Mouse (Mus musculus): ENCODE measurements at regions not wholly inside any gene's neighbourhood (a gene's known extent, or its start where the extent isn't known, plus 50 kb on each side); places are given as distances from the start of the nearest gene placed in this dataset.
A peak's percentile ranks its signal among the peaks of the same experiment; 100 is the strongest.

DNA sequence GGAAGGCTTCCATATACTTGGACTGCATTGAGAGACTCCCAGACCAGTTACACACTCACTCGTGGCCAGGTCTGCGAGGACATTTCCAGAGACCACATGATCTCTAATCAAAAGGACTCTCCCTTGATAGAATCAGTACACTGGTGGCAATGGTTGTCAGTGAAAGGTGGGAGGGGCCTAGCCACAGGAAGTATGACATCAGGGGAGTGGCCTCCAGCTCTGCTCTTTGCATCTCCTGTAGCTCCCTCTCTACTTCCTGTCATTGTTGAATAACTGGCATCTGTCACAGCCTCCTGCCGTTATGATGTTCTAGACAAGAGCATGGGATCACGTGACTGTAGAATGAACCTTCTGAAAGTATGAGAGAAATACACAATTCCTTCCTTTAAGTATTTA is 164.3 kb upstream of the Cdh4 start:
- no peak for DNase-seq

DNA sequence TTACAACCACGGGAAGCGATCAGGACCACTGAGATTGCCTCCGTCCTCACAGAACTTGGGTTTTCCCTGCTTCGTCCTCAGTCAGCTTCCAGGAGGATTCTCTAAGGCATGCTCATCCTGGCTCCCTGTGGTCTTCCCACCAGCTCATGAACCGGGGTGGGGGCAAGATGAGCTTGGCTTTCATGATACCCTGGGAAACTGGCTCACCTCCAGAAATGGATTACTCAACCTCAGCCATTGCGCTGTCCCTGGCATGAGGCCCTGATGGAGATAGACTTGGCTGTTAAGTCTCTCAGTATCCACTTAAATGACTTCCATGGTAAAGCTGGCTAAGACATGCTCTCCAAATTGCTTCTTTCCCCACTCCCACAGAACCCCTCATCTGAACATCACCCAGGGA is 160.0 kb upstream of the Cdh4 start:
- DNase-seq = no peak

DNA sequence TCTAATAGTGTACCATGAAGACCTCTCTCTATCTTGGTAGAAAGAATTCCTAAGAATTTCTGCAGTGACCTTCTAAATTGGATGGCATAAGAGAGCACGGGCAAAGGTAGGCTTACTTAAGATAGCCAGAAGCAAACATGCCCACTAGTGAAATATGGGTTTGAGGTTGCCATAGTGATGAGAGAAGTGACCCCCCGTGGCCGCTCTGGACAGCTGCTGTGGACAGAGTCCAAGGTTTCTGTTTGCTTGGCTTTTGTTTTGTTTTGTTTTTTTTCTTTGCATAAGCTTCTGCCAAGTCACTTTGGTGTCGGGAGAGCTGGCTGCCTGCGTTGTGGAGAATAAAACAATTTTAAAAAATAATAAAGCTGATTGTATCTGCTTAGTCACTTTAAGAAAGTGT is 151.8 kb upstream of the Cdh4 start:
- DNase-seq = no peak

DNA sequence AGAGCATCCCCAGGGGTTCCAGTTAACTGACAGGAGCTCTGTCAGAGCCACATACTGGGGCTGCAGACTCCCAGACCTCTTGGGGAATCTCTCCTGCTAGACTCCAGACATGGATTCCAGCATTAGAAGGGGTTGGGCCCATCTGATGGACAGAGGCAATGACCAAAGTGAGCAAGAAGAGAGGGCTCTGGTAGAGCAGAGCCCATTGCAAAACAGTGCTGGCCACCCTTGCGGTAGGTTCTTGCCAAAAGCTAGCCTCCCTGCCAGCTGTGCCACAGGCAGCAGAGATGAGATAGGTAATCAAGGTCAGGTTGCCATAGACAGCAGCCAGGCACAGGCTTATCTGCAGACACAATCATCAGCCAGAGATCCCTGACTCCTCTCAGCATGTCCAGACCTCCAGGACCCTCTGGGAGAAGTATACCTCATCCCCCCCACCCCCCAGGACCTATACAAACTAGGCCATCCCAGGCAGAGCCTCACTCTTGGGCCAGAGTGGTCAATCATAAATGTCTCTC is 151.1 kb upstream of the Cdh4 start:
- no peak for DNase-seq

DNA sequence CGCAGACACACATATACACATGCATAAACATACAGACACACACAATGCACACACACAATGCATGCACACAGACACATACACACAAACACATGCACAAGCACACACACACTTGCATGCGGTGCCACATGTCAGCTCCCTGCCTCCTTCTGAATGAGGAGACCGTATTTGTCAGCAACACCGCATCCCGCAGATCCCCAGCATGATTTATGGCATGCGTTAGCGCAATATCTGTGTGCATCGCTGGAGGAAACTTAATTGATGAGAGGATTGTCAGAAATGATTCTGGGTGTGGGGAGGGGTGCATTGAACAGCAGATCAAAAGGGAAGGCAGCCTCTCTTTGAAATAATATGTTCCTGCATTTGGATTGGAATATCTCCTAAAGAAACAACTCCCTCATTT is 150.3 kb upstream of the Cdh4 start:
- DNase-seq = no peak

DNA sequence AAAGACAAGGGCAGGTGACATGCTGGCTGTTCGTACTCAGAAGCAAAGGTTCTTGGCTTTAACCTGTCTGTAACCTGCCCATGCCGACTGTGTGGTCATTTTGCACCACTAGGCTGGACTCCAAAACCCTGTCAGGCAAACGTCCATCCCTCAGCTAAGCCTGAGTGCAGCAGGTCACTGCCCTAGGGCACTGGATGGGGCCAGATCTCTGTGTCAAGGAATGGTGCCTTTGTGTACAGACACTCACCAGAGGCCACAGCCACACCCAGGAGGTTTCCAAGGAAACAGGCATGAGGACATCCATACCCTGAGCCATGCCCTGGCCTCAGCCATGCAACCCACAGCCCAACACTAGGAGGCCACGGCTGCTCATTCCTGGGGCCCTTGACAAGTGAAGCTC is 149.7 kb upstream of the Cdh4 start:
- no peak for DNase-seq

DNA sequence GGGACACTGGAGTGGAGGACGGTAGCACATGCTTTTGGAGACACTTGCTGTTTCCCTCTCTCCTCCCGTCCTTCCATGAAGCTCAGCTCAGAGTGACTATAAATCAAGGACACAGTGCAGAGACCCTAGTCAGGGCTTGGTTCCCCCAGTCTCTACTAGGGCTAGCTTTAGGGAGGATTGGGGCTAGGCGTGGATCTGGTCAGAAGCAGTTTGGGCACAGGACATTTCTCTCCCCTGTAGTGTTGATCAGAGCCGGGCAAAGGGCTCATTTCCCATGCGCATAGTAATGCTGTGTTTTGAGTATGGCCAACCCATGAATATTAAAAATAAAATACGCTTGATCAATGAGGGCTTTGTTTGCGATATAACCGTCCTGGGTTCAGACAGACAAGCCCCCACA is 149.1 kb upstream of the Cdh4 start:
- DNase-seq = no peak

DNA sequence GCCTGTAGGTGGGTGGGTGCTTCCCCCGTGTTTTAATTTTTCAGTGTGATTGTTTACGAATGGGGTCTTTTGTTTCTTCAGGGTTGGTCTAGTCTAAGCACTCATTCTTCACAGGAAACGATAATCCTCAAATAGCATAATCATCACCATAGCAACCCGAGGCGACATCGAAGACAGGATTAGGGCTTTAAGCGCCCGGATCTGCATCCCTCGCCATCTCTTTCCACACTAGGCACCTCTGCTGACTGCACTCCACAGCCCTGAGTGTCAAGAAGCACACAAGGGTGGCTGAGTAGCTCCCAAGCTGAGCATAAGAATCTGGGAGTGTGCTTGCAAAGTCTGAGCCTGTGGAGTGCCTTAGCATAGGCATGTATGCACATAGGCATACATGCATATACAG is 145.2 kb upstream of the Cdh4 start:
- DNase-seq = no peak

DNA sequence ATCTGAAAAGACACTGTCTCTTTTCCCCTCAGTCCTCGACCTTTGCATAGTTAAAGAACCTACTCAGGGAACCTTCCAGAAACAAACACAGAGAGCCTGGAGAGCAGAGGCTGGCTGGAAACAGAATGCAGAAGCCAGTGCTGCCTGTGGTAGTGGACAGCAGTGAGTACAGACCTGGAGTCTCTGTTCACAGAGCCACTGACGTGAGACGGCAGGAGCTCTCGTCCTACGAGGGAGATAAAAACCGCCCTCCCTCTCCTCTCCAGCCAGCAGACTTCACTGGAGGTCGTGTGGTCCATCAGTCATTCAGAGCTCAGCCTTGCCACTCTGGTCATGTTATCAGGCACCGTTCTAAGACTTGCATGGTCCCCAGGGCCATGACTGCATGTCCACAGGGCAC is 138.5 kb upstream of the Cdh4 start:
- no peak for DNase-seq

DNA sequence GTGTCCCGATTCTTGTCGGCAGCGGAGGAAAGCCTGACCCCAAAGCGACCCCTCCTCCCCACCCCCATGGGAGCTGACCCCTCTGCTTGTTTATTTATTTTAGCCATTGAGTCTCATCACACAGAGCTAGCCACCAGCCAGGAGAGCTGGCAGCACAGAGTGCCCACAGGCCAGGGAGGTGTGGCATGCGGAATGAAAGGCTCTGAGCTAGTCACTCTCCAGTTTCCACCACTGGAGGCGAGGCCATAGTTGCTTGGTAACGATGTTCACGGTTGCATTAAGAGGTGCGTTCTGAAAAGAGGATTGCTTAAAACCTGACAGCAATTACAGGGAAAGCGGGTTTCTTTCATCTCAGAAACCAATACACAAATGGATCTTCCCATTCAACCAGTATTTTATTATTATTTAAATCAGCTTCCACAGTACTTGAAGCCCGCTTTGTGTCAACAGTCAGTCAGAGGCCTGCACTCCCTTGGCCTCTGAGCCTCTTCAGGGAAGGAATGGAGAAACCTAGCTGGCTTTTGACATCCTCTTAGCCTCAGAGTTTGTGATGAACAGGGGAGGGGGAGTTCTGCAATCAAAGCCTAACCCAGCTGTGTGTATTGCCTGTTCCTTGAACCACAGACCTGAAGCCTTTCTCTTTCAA is 134.8 kb upstream of the Cdh4 start:
- DNase-seq = peak; percentile 7

DNA sequence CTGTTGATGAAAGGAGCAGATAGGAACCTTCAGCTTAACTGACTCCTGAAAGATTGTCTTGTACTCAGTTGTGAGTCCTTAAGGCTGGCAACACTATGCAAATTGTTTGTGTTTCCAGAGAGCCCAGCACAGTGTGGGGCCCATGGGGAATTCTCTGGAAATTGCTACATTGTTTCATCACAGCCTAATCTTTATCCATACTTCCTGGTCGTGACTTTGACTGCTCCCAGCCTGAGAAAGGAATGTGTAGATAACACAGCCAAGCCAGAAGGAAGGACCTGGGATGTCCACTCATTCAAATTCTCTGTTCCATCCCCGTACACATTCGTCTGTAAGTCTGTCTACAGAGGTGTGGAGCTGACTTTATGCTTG is 134.3 kb upstream of the Cdh4 start:
- DNase-seq = no peak

DNA sequence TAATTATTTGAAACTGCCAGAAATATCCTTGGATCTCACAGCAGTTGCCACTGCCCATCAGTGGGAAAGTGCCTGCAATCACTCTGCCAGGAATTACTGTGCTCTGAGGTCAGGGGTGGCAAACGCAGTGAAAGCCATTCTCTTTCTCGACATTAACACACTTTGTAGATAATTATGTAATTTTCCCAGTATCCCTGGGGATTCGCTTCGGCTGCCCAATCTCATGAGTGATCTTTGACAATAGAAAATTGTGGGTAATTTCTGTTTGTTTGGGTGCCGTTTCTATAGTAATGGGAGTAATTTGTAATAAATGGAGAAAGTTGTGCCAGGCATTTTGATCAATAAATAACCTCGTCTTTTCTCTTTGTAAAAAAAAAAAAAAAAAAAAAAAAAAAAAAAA is 124.2 kb upstream of the Cdh4 start:
- DNase-seq = no peak

DNA sequence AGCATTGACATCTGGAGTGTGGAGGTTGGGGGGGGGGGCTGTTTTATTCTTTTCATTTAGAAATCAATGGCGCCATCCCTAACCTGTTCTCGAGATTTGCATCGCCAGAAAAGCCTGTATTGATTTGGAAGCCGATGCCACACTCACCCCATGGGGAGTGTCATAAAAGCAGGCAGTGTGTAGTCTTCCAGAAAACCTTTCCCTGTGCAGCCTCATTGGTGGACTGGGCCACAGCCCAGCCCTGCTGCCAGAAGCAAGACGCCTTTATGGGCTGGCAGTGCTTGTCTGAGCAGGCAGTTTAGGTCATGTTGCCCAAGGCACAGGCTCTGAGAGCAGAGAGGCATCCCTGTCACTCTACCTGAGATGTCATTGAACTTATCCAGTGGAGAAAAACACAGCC is 117.0 kb upstream of the Cdh4 start:
- no peak for DNase-seq

DNA sequence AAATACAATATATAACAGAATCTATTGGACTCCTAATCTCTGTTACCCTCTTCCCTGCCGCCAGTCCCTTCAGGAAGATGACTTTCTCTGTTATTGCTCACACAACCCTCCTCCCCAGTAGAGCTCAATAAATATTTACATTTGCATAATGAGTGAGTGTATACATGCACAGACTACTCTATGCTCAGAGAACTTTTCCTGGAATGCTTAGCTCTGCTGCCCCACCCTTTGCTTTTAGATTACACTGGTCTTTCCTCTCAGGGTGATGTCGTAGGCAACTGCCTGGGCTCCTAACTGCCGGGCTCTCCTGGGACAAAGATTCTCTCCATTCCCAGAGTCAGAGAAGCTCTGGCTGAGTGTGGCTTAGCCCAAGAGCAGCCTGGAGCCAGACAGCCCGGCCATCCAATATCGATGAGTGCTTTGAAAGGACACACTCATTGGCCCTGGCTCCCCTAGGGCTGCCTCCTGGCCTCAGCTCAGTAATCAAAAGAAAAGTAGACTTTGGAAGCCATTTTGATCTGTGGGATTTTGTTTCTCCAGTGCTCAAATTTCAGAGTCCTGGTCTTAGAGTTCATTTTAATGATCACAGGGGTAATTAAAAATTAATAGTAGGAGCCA is 109.2 kb upstream of the Cdh4 start:
- DNase-seq = no peak

DNA sequence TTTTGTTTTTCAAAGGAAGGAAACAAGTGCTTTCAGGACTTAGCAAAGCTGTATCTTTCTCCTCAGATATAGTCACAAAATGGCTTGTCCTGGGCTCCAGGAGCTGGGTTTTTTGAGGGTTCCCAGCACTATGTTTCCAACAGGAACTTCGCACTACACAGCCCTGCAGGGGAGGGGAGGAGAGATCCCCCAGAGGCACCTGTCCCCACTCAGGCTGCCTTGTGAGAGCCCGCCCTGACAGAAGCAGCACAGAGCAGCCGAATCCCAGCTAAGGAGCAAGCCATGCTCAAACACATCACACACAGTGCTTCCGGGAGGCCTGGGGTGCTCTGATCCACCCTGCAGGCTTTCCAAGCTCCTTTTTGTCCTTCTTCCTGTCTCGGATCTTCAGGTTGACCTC is 108.6 kb upstream of the Cdh4 start:
- no peak for DNase-seq

DNA sequence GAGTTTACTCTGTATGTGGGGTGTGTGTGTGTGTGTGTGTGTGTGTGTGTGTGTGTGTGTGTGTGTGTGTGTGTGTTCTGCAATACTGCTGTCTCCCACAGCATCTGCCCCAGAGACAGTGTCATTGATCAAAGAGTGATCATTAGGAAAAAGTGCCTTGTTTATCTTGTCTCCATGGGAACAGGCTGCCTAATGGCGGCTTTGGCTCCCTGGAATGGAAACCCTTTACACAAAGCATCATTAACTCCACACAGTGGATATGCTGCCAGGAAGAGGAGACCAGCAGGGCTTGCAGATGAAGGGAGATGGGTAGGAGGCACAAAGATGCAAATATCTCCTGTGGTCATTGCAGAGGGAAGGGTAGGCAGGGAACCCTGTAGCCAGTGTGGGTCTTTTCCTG is 106.0 kb upstream of the Cdh4 start:
- DNase-seq = no peak

DNA sequence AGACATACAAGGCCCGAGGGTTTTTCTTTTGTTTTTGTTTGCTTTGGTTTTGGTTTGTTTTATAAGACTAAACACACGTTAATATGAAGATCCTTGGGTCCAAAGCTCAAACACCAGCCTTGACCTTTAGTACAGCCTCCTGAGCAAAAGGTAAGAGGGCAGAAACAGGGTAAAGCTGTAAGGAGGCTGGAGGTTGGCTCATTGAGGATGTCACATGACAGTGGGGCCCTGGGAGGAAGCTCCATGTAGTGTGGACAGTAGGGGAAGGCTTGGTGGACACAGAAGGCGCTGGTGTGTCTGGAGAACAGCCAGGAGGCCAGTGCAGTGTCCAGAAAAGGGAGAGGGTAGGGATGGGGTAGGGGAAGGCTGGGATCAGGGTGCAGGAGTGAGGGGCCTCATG is 89.6 kb upstream of the Cdh4 start:
- DNase-seq = no peak

DNA sequence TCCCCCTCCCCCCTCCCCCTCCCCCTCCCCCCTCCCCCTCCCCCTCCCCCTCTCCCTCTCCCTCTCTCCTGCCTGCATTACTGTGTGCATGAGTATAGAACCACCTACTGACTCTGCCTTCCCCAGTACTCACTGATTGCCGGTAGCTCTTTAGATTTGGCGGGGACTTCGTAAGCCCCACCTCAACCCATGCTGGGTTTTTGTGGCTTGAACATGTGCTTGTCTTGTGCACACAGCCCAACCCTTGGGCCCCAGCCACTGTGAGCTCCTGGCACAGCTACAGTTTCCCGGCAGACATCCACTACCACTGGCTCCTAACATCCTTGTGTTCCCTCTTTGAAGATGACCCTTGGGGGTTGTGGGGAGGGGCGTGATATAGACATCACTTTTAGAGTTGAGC is 87.4 kb upstream of the Cdh4 start:
- no peak for DNase-seq

DNA sequence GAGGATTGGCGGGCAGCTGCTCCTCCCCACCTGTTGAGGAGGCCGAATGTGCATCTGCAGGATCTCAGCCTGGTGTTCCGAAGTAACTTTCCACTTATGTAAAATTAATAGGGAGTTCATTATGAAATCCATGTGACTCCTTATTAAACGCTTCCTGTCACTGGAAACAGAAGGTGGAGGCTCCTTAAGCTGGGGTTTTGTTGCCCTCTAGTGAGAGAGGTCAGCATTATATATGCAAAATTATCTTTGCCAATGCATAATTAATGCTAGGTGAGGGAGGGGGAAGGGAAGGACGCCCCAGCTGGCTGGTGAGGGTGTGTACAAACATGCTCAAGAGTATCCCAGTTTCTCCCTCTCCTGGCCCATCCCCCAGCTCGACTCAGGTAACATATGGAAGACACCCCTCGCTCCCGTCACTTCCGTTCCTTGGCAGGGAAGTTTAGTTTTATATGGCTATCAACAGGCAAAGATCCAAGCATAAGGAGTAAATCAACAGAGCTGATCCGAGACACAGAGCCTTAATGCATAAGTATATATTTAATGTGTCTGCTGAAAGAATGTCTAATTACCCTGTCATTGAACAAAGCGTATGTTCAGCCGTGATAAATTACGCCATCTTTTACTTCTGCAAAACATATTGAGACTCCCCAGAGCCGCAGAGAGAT is 71.2 kb upstream of the Cdh4 start:
- no peak for DNase-seq

DNA sequence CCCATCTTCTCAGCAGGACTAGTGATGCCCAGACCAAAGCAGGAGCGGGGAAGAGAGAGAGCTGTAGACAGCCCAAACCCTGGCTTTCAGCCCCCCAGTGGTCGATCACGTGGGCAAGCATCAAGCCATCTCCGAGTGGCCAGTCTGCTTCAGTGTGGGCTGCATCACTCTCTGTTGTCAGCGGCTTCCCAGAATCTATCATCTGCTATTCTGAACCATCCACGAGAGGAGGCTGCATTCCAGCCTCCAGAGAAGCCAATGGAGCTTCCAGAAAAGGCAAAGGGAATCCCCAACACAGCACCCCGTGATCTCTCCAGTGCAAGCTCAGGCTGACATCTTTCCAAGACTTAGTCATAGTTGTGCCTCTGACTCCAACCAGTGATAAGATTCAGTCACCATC is 70.7 kb upstream of the Cdh4 start:
- no peak for DNase-seq

DNA sequence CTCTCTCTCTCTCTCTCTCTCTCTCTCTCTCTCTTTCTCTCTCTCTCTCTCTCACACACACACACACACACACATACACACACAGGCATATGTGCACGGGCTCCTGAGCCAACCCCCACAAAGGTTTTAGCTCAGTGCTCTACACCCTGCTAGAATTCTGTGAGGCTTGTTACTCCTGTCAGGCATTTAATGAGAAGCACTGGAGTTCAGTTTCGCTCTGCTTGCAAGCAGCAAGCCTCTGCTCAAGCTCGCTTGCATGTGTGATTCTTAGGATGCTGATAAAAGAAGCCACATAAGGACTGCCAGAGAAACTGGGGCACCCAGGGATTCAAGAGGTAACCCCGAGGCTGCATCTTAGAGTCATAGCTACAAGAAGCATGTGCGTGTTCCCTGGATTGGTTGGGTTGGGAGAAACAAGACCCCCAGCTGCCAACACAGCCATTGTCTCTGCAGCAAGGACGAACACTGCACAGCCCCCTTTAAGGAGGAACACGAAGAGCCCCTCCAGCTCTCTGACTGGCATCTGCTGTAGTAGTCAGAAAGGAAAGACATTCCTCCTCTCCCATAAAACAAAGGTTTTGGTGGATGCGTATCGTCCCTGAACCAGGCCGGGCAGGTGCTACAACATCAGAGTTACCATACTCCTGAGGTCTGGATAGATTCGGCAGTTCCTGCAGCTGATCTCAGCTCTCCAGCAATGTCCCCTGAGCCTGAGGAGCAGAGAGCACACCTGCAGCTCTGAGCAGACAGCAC is 62.4 kb upstream of the Cdh4 start:
- DNase-seq = no peak

DNA sequence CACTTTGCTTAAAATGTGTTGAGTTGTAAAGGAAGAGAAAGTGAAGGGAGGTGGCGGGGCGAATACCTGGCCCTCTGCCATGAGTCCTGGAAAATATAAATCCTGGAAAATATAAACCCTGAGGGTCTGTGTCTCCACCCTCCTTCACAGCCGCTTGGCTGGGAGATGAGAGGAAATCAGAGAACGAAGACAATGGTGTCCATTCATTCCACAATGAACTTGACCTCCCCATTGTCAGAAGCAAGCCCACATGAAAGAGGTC is 61.9 kb upstream of the Cdh4 start:
- no peak for DNase-seq

DNA sequence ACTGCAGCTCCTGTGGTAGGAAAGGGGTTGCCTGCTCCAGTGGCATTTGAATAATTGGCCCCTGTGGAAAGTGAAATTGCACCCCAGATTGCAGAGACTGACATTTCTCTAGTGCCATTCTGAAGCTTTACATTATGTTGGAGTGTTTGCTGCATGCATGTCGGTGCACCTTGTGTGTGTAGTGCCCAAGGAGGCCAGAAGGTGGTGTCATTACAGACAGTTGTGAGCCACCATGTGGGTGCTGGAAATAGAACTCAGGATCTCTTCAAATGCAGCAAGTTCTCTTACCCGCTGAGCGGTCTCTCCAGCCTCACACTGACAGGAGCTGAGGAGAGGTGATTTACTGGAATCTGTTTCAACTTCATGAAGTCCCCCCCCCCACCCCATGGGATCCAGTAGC is 60.3 kb upstream of the Cdh4 start:
- no peak for DNase-seq

DNA sequence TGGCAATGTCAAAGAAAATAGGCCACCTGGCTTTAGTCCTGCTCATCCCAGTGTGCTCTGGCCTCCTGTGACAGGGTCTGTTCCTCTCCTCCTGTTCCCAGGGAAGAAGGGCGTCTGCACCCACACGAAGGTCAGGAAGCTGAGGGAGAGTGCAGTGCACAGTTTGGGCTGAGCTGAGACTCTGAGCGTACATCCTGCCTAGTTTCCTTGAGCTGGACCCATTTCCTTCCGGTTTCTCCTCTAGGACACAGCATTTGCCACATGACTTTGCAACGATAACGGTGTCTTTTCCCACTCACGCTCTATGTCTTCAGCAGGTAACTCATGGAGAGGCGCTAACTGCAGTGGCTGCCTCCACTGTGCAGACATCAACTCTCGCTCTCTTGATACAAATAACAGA is 59.6 kb upstream of the Cdh4 start:
- DNase-seq = no peak
